ENCODE assay signal across 16 mouse cellular contexts in genomic region chr11:82835616-82836432, GRCm38 (mm10). TPM values are rescaled to one million over a fixed set of nuclear protein-coding genes. Genes with fewer than 3 reads are reported as not detected.
DNase-seq lines count a peak whose midpoint lies in the region; ATAC-seq and TF ChIP-seq lines count a peak whose summit lies in the region.
"Had no signal": no experiment of that assay in that cellular context is flagged by ENCODE, and none has a peak within 500 bp of the region (broad histone marks: within the 10 kb centered on the region; RNA-seq: fewer than 3 reads in every experiment).

No protein-coding gene starts in this region.

- H3K4me1 ChIP-seq in kidney, embryonic 14.5 days (ENCODE audit: control insufficient read depth, insufficient read depth, low read length): peaks cover 20% of the 10 kb centered on the region
- H3K4me1 ChIP-seq in midbrain, embryonic 14.5 days (ENCODE audit: control insufficient read depth, insufficient read depth, low read length): peaks cover 13% of the 10 kb centered on the region
- H3K4me1 ChIP-seq in midbrain, embryonic 13.5 days (replicated peaks): peaks cover 34% of the 10 kb centered on the region
- peaks cover 12% of the 10 kb centered on the region; the same call in 1 of the 2 replicates for H3K4me1 ChIP-seq in limb, embryonic 14.5 days (ENCODE audit: control insufficient read depth, insufficient read depth, low read length)

- no peak for TF ChIP-seq POLR2A in limb, embryonic 14.5 days (IDR thresholded peaks at IDR 0.05; ENCODE audit: borderline replicate concordance, extremely low read depth, insufficient read depth, insufficient read length)

- H3K36me3 ChIP-seq in kidney, embryonic 14.5 days (ENCODE audit: control insufficient read depth, insufficient read depth, low read length): no peaks in the 10 kb centered on the region
- H3K36me3 ChIP-seq in midbrain, embryonic 14.5 days (ENCODE audit: control insufficient read depth, insufficient read depth, low read length): no peaks in the 10 kb centered on the region
- H3K36me3 ChIP-seq in midbrain, embryonic 13.5 days: no peaks in the 10 kb centered on the region
- no peaks in the 10 kb centered on the region for H3K36me3 ChIP-seq in limb, embryonic 14.5 days (ENCODE audit: control insufficient read depth, insufficient read depth, low read length)

- H3K4me2 ChIP-seq in kidney, embryonic 14.5 days (replicated peaks; ENCODE audit: low read depth, low read length): no peak overlapping the region
- no peak overlapping the region for H3K4me2 ChIP-seq in midbrain, embryonic 14.5 days (ENCODE audit: low read length)
- no peak overlapping the region for H3K4me2 ChIP-seq in midbrain, embryonic 13.5 days (replicated peaks)
- H3K4me2 ChIP-seq in limb, embryonic 14.5 days (replicated peaks; ENCODE audit: low read depth, low read length, severe bottlenecking): no peak overlapping the region
- H3K4me2 ChIP-seq: heart, embryonic 11.5 days had no signal

- ATAC-seq in kidney, embryonic 14.5 days (ENCODE audit: low FRiP score, low TSS enrichment): no peak
- no peak for ATAC-seq in midbrain, embryonic 14.5 days (ENCODE audit: low FRiP score, low TSS enrichment)
- no peak for ATAC-seq in midbrain, embryonic 13.5 days
- ATAC-seq in limb, embryonic 14.5 days (ENCODE audit: low FRiP score, low read depth): no peak

- 0 out of 2 replicates have a peak overlapping the region, but pooled peaks have one; percentile 37 for H3K27ac ChIP-seq in kidney, embryonic 14.5 days (ENCODE audit: low read depth, low read length)
- H3K27ac ChIP-seq in midbrain, embryonic 14.5 days (replicated peaks; ENCODE audit: low read depth, low read length): 0 out of 2 replicates have a peak overlapping the region, but pooled peaks have one; percentile 14
- H3K27ac ChIP-seq in midbrain, embryonic 13.5 days: no peak overlapping the region
- 0 out of 2 replicates have a peak overlapping the region, but pooled peaks have one; percentile 48 for H3K27ac ChIP-seq in limb, embryonic 14.5 days (replicated peaks; ENCODE audit: low read depth, low read length)
- H3K27ac ChIP-seq: liver, embryonic 14.5 days had no signal

- no peak overlapping the region for H3K9ac ChIP-seq in kidney, embryonic 14.5 days (ENCODE audit: low read depth, low read length)
- no peak overlapping the region for H3K9ac ChIP-seq in midbrain, embryonic 14.5 days (replicated peaks; ENCODE audit: low read length)
- no peak overlapping the region for H3K9ac ChIP-seq in midbrain, embryonic 13.5 days (replicated peaks)
- no peak overlapping the region for H3K9ac ChIP-seq in limb, embryonic 14.5 days (ENCODE audit: low read depth, low read length, severe bottlenecking)
- H3K9ac ChIP-seq: liver, embryonic 14.5 days had no signal

- no peak for DNase-seq in kidney, postnatal 36 days
- DNase-seq in midbrain, embryonic 14.5 days: no peak
- peak; percentile 42 for DNase-seq in R1 (ENCODE audit: low read depth, low spot score)
- DNase-seq in limb, embryonic 14.5 days (ENCODE audit: low spot score): no peak
- DNase-seq in adrenal gland, postnatal 25 days: no peak
- DNase-seq: cerebellum, postnatal 14 days; gastrocnemius, postnatal 36 days; heart, postnatal 36 days; kidney, adult 8-10 months; lung, postnatal 14 days had no signal

- H3K4me3 ChIP-seq in kidney, embryonic 14.5 days (ENCODE audit: low read length): no peak overlapping the region
- H3K4me3 ChIP-seq in midbrain, embryonic 14.5 days (replicated peaks; ENCODE audit: low read depth, low read length): no peak overlapping the region
- no peak overlapping the region for H3K4me3 ChIP-seq in midbrain, embryonic 13.5 days (replicated peaks)
- no peak overlapping the region for H3K4me3 ChIP-seq in limb, embryonic 14.5 days (replicated peaks; ENCODE audit: low read length)

- no peaks in the 10 kb centered on the region for H3K9me3 ChIP-seq in kidney, embryonic 14.5 days (ENCODE audit: control insufficient read depth, low read length)
- H3K9me3 ChIP-seq in midbrain, embryonic 14.5 days (ENCODE audit: control insufficient read depth, low read length): no peaks in the 10 kb centered on the region
- no peaks in the 10 kb centered on the region for H3K9me3 ChIP-seq in midbrain, embryonic 13.5 days
- H3K9me3 ChIP-seq in limb, embryonic 14.5 days (ENCODE audit: control insufficient read depth, low read length): no peaks in the 10 kb centered on the region

- no peaks in the 10 kb centered on the region for H3K27me3 ChIP-seq in kidney, embryonic 14.5 days (ENCODE audit: control insufficient read depth, insufficient read depth, low read length)
- no peaks in the 10 kb centered on the region for H3K27me3 ChIP-seq in midbrain, embryonic 14.5 days (ENCODE audit: control insufficient read depth, insufficient read depth, low read length)
- no peaks in the 10 kb centered on the region for H3K27me3 ChIP-seq in midbrain, embryonic 13.5 days
- no peaks in the 10 kb centered on the region for H3K27me3 ChIP-seq in limb, embryonic 14.5 days (ENCODE audit: control insufficient read depth, insufficient read depth, low read length)

- WGBS in kidney, embryonic 14.5 days: 63% methylated on average over 11 of the region's 11 CpGs
- 75% methylated on average over 11 of the region's 11 CpGs for WGBS in midbrain, embryonic 14.5 days
- WGBS in midbrain, embryonic 13.5 days: 72% methylated on average over 11 of the region's 11 CpGs
- 40% methylated on average over 11 of the region's 11 CpGs for WGBS in limb, embryonic 14.5 days

RNA-seq across cellular contexts. Expression of gene Rffl, which starts 35.2 kb away (rescaled TPM):
- 13.1 and 23.5 TPM in 2 replicates for polyA plus RNA-seq in kidney, embryonic 14.5 days (2014; fragmentation: Nextera tagmentation; extraction: Ambion mirVana)
- polyA plus RNA-seq in midbrain, embryonic 14.5 days (2014; fragmentation: Nextera tagmentation; extraction: Ambion mirVana): 2.6 and 4.2 TPM in 2 replicates
- 4.5 and 5.9 TPM in 2 replicates for polyA plus RNA-seq in midbrain, embryonic 13.5 days (2015; fragmentation: Nextera tagmentation; extraction: Ambion mirVana)
- polyA plus RNA-seq in limb, embryonic 14.5 days (2012; rRNA removed): 8.3 and 11.0 TPM in 2 replicates
- 11.3 and 11.5 TPM in 2 replicates for polyA plus RNA-seq in limb, embryonic 14.5 days (2014; fragmentation: Nextera tagmentation; extraction: Ambion mirVana)
- total RNA-seq in adrenal gland, postnatal 25 days (2021): 5.9 and 9.4 TPM in 2 replicates

RNA-seq across cellular contexts. Expression of gene Rad51d, which starts 54.6 kb away (rescaled TPM):
- 8.8 and 11.5 TPM in 2 replicates for polyA plus RNA-seq in kidney, embryonic 14.5 days (2014; fragmentation: Nextera tagmentation; extraction: Ambion mirVana)
- polyA plus RNA-seq in midbrain, embryonic 14.5 days (2014; fragmentation: Nextera tagmentation; extraction: Ambion mirVana): 11.4 and 17.2 TPM in 2 replicates
- polyA plus RNA-seq in midbrain, embryonic 13.5 days (2015; fragmentation: Nextera tagmentation; extraction: Ambion mirVana): 12.1 and 13.8 TPM in 2 replicates
- polyA plus RNA-seq in limb, embryonic 14.5 days (2012; rRNA removed): 10.5 and 11.5 TPM in 2 replicates
- 12.9 and 15.1 TPM in 2 replicates for polyA plus RNA-seq in limb, embryonic 14.5 days (2014; fragmentation: Nextera tagmentation; extraction: Ambion mirVana)
- 15.1 and 19.1 TPM in 2 replicates for total RNA-seq in adrenal gland, postnatal 25 days (2021)

RNA-seq across cellular contexts. Expression of gene Lig3, which starts 54.9 kb away (rescaled TPM):
- polyA plus RNA-seq in kidney, embryonic 14.5 days (2014; fragmentation: Nextera tagmentation; extraction: Ambion mirVana): 21.9 and 40.4 TPM in 2 replicates
- polyA plus RNA-seq in midbrain, embryonic 14.5 days (2014; fragmentation: Nextera tagmentation; extraction: Ambion mirVana): 23.0 and 35.3 TPM in 2 replicates
- polyA plus RNA-seq in midbrain, embryonic 13.5 days (2015; fragmentation: Nextera tagmentation; extraction: Ambion mirVana): 31.8 and 36.0 TPM in 2 replicates
- 35.8 and 37.8 TPM in 2 replicates for polyA plus RNA-seq in limb, embryonic 14.5 days (2012; rRNA removed)
- polyA plus RNA-seq in limb, embryonic 14.5 days (2014; fragmentation: Nextera tagmentation; extraction: Ambion mirVana): 38.6 and 40.1 TPM in 2 replicates
- 24.5 and 29.2 TPM in 2 replicates for total RNA-seq in adrenal gland, postnatal 25 days (2021)

RNA-seq across cellular contexts. Expression of gene Fndc8, which starts 56.1 kb away (rescaled TPM):
- 0.19 and 0.23 TPM in 2 replicates for polyA plus RNA-seq in kidney, embryonic 14.5 days (2014; fragmentation: Nextera tagmentation; extraction: Ambion mirVana)
- polyA plus RNA-seq in midbrain, embryonic 14.5 days (2014; fragmentation: Nextera tagmentation; extraction: Ambion mirVana): 0.30 and 0.38 TPM in 2 replicates
- polyA plus RNA-seq in midbrain, embryonic 13.5 days (2015; fragmentation: Nextera tagmentation; extraction: Ambion mirVana): 0.48 and 0.62 TPM in 2 replicates
- 0.10 and 0.14 TPM in 2 replicates for polyA plus RNA-seq in limb, embryonic 14.5 days (2012; rRNA removed)
- polyA plus RNA-seq in limb, embryonic 14.5 days (2014; fragmentation: Nextera tagmentation; extraction: Ambion mirVana): 0.11 and 0.25 TPM in 2 replicates
- total RNA-seq in adrenal gland, postnatal 25 days (2021): 0.18 TPM in 1 of 2 replicates, not detected in the other
- total RNA-seq: gastrocnemius, postnatal 36 days; heart, postnatal 36 days; left cerebral cortex, adult 8-10 months had no signal
- polyA plus RNA-seq: frontal cortex, adult 2 months; heart, embryonic 11.5 days had no signal
